Mouse (Mus musculus): ENCODE results near the gene Mgat3.
A peak's percentile ranks its signal among the peaks of the same experiment; 100 is the strongest.

- no peak for TF ChIP-seq EP300 (optimal IDR thresholded peaks at IDR 0.05)
- TF ChIP-seq CTCF (IDR thresholded peaks at IDR 0.05; ENCODE audit: low read depth): peak; percentile 94
Measured at GRCm38 (mm10) chr15:80225208-80225607, 51.7 kb downstream of the Mgat3 start.
